Mouse (Mus musculus): Measurements from ENCODE around the gene Sobp.

The Sobp gene

DNA sequence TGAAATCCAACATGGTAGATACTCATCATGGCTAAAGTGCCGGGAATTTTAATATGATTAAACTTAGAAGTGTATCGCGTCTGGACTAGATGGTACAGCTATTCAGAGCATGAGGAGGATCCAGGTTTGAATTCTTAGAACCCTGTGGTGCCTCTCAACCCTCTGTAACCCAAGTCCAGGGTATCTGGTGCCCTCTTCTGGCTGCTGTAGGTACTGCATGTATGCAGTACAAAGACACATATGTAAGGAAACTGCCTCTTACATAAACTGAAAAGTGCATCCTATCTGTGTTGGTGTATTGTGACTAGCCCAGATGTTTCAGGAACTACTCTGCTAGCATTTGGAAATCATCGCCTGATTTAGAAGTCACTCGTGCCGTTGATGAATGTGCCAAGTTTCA is 184.4 kb downstream of the Sobp start:
- peak; percentile 14 to 17 for DNase-seq

DNA sequence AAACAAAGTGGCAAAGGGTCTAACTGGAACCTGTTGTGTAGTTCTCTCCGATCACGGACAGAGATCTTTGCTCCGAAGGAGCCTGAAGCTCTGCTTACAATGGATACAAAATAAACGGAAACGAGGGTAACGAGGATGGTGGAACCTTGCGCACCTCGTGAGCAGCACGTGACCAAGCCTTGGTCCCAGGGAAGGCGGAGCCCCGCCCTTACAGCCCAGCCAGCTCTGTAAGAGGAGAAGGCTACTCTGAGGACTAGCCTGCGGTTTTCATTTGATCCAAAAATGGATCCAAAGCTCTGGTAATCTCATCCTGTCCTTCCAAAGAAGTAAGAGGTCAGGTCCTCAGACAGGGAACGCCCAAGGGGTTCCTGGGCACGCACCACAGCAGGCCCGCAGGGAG is 185.7 kb downstream of the Sobp start:
- DNase-seq = no peak

DNA sequence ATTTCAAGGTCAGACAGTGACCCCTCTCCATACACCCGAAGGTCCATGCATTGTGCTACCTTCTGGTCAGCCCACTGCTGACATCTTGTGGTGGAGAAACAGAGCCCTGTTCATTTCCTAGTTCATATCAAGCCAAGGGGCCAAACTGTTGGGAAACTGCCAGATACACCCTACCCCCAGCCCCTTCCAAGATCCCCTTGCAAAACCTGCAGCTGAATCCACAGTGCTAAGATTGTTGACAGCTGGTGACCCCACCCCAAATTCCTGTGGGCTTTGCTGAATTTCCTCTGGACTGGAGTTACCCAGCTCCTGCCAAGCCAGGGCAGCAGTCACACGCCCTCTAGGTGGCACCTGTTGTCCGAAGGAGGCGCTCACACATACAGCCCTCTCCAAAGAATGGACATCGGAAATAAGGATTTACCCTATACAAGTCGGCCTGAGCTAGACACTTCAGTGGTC is 186.7 kb downstream of the Sobp start:
- peak in 1 of 2 experiments; percentile 10 for DNase-seq

DNA sequence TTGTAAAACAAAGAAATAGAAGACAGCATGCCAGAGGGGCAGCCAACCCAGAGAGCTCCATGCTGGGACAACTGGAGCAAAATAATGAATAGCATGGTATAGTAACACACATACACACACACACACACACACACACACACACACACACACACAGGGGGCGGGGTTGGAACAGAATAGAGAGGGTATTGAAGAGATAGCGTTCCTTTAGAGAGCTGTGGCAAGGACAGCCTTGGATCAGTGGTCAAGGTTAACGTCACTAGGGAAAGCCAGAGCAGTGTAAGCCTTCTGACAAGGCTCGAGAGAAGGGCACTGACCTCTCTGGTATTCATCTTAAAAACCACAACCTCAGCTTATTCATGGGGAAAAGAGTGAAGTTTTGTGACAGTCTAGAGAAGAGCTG is 189.4 kb downstream of the Sobp start:
- DNase-seq = no peak

DNA sequence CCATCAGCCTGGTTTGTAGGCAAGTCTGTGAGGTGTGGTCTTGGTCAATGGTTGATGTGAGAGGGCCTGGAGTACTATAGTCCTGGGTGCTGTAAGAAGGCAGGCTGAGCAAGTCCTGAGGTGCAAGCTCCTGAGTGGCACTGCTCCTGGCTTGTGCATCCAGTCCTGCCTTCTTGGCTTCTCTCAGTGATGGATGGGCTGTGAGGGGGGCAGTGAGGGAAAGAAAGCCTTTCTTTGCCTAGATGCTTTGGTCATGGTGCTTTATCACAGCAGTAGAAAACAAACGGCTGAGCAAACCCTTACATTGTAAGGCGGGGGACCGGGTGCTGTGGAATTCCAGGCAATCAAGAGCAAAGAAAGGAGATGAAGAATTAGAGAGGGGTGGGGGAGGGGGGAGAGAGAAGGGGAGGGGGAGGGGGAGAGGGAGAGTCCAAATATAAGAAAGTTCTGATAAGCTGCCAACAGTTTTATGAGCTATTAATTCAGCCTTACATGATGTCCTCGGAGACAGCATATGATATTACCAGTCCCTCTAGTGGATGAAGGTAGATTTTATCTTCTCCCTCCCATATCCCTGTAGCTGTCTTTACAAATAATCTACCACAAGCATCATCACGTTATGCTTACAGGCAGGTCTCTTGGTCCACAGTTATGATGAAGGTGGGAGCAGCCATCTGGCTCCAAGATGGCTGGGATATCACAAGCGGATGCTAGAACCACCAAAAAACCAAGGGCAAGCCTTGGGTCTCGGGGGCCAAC is 193.2 kb downstream of the Sobp start:
- DNase-seq = no peak

DNA sequence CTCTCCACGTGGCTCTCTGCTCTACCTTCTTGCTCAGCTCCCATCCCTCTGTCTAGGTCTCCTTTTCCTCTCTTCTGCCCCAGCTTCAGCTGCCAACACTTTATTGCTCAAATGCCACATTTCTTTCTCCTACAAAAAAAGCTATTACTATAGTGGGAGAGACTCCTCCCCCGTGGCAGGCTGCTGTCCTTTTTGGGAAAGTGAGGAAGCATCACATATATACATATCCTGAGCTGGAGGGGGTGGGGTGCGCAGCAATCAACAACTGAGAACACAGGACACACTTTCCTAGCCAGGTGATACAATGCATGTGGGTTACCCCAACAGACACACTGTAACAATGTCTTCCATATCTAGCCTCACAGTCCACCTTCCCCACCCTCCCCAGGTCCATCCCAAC is 196.0 kb downstream of the Sobp start:
- DNase-seq = no peak

DNA sequence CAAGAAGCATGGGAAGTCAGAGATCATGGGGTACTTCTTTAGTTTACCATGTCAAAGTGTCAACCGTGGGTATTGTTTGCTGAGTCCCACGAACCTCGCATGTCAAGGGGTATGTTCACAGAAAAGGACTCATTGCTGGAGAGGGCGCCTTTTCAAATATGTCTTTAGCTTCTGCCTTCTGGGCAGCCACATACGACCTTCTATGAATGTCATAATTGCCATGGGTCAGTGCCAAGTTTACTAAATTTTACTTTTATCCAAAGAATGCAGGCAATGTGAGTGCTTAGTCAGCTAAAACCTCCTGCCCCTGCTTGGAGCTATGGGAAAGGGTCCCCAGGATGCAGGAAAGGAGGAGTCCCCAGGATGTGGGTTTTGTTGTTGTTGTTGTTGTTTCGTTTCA is 197.8 kb downstream of the Sobp start:
- no peak for DNase-seq

DNA sequence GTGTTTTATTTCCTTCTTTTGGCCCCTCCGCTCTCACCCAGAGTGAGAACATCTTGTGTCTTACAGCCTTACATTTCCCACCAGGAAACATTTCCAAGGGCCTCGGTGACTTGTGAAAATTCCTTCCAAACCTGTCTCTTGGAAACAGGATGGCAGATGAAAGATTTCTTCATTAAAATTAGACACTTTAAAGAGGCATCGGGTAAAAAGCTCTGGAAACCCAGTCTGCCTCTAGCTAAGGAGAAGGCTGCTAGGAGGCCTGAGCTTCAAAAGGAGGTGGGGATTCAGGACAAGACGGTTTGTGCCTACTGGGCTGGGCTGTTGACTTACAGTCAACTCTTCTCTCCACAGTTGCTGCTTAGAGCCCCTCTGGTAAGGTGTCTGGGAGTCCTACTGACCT is 200.8 kb downstream of the Sobp start:
- DNase-seq = no peak

DNA sequence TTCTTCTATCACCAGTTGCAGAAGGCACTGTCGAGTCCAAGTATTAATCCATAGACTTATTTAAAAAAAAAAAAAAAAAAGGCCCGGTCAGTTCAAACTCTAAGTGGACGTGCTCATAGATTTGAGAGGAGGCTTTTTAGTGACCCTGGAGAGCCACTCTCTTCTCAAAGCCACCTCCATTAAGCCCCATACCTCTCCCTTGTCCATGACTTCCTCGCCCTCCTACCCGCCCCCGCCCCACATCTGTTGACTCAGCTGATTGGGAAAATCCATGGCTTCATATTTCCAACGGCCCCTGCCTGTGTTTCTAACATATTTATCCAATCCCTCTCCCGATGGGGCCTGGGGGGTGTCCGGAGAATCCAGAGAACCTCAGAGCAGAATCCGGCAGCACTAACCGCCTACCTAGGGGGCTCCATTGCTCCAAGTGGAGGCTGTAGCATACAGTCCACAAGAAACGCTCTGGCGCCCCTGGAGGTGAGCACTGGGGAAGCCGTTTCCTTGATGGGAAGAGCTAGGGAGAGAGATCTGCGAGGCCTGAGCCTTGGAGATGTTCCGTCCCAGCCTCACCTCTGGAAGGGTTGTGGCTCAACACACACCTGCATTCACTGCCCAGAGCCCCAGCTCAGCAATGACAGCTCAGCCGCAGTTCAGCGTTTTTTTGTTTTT is 201.7 kb downstream of the Sobp start:
- peak; percentile 27 to 39 for DNase-seq

DNA sequence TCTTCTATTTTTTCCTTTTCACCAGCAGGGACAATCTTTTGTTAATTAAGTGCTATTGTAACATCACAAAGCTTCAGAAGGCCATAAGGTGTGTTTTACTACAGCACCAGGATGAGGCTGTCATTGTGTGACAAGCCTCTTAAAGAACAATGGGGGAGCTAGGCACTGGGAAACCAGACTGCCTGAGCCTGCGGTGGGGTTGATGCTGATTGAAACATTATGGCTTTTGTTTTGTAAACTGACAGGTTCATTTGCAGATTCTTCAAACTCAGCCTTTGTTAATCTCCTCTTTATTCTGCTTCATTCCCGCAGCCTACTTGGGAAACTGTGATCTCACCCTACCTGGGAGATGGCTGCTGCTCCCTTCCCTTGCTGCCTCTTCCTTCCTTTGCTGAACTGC is 206.0 kb downstream of the Sobp start:
- DNase-seq = no peak

DNA sequence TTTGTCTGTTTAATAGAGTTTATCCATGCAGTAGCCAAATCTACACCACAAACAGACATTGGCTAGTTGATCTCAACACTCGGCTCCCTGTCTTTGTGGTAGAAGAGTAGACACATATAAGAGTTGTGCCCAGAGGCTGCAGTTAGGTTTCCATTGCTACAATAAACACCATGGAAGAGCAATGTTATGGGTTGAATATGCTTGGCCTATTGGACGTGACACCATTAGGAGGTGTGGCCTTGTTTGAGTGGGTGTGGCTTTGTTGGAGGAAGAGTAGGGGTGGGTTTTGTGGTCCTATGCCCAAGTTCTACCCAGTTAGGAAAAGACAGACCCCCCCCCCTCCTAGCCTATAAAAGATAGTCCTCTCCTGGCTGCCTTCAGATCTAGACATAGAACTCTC is 211.3 kb downstream of the Sobp start:
- DNase-seq = no peak

DNA sequence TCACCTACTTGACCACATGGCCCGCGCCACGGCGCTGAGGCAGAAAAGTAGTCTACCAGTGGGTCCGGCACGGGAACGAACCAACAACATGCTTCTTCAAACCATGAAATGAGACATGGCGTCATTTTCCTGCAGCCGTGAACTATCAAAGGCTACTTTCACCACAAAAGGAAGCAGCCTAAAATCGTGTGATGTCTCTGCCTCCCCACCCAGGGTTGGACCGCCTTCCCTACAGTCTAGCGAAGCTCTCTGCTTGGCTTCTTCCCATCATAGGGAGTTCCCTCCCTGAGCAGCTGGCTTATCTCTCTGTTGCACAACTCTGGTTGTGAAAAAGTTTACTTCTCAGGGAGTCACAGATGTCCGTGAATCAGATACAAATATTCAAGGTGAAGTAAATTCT is 211.7 kb downstream of the Sobp start:
- no peak for DNase-seq

DNA sequence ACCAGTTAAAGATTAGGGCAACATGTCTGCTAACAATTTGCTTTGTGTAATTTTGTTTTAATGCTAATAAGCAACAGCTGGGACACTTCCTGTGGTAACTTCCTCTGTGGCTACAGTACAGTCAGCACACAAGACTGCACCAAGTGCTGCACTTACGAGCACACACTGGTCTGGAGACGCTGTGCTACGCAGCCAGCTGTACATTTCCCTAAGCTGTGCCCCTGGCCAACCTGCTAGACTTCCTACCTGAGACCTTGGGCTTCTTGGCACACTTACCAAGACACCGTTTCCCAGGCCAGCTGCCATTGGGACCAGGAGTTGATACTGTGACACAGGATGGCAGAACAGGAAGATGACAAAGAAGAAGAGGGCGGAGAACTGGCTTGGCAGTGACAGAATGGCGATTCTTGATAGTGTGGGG is 212.1 kb downstream of the Sobp start:
- no peak for DNase-seq

DNA sequence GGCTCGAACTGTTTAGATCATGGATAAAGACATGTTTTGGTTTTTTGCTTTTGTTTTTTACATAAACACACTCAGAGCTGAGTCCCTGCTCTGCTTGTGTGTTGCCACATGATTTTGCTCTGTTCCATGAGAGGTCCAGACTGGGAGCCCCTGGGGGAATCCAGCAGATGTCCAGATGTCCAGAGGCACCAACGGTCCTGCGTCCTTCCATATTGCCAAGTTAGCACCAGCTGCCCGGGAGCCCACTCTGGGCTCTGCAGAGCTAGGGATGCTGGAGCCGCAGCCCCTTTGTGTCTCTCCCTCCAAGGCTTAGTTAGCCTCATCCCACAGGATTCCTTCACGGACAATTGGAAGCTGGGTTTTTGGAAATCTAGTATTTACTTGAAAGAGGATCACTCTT is 212.6 kb downstream of the Sobp start:
- DNase-seq = no peak

DNA sequence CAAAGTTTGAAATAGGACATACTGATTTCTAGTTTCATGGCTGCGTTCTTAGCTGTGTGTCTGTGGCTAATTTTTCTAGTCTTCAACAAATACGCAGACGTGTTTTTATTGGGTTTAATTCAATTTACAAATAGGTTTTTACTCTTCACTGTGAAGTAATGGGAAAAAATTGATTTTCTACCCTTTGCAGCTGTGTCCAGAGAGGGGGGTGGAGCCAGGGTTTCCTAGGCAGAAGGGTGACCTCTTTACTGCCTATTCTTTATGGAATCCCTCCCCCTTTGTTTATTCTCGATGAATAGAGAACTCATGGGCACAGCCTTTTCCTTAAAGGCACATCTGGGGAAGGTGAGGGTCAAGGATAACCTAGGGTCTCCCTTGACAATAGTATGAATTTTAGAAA is 215.6 kb downstream of the Sobp start:
- DNase-seq = no peak

DNA sequence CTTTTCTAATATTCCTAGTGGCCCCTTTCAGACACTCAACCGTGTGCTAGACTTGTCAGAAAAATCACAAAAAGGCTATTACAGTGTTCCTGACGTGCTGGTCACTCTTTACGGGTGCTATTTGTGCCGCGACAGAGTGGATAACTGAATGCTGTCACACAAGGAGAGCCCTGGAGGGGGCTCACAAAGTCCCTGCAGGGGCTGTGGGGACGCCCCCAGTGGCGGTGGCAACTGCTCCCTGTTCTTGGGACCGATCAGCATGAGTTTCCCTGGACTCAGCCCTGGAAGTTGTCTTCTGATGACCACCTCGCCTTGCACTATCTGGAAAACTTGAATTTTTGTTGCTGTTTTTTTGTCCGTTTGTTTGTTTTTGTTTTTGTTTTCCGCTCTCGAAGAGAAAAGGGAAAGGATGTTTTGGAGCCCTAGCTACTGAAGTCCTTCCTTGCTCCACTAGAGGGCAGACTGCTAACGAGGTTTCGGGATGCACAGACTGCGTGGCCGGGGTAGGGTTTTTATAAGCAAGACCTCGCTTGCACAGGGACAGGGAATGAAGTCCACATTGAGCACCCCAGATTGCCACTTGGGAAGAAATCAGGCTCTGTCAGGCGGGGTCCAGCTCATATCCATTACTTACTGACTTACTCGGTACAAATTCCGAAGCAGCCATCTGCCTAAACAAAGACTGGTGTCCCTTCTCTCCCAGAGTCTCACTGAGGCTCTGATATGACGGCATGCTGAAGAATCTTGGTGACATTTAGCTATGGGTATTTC is 216.3 kb downstream of the Sobp start:
- no peak for DNase-seq

DNA sequence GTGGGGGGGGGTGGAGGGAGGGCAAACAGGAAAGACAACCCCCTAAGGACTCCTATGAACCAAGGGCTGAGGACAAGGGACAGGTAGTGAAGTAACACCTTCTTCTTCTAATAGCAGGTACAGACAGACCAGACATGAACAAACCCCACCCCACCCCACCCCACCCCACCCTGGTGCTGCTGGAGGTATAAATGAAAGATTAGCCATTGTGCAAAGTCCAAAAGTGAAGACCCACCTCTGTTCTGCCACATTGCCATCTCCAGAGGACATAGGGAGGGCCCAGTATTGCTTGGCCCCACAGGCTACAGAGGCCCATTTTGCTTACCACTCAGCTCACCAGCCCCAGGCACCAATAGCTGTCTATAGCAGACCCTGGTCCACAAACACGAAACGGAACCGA is 219.1 kb downstream of the Sobp start:
- no peak for DNase-seq

DNA sequence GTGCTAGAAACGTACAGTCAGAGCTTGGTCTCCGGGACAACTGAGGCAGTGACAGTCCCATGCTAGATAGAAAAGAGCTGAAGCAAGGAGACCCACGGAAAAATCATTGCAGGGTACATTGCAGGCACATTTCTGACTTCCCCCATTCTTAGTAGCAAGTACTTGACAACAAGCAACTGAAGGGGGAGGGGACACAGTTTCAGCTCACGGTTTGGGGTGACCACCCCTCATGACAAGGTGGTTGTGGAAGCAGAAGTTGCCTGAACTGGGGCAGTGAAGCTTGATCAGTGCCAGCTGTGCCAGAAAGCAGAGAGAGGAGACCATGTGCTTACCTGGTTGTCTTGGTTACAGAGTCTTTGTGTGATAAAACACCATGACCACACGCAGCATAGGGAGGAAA is 220.7 kb downstream of the Sobp start:
- no peak for DNase-seq

Measured in thymus, adult 18-20 months (tissue).